Mouse (Mus musculus): ENCODE measurements around the gene Mon1a. TPM values are rescaled to one million over a fixed set of nuclear protein-coding genes. Genes with fewer than 3 reads are reported as not detected.

The Mon1a gene
- polyA plus RNA-seq, 1 experiment = 12.9 TPM

- no peak overlapping the region for H3K27ac ChIP-seq (ENCODE audit: control insufficient read depth, insufficient read depth, low read depth, low read length, poor library complexity)
- no peaks in the 10 kb centered on the region; the same call in 1 of the 2 replicates for H3K4me1 ChIP-seq (ENCODE audit: control insufficient read depth, insufficient read depth, low read length)
- TF ChIP-seq POLR2A (IDR thresholded peaks at IDR 0.05; ENCODE audit: borderline replicate concordance, control insufficient read depth, low read depth, low read length) (no peak), CTCF (IDR thresholded peaks at IDR 0.05; ENCODE audit: control insufficient read depth, insufficient read depth, low read length) (no peak)
- no peak overlapping the region for H3K4me3 ChIP-seq (replicated peaks; ENCODE audit: control insufficient read depth, low read depth, low read length)
- WGBS = 58% methylated on average over 17 of the region's 17 CpGs
These were observed 13.6 kb downstream of the Mon1a start for GRCm38 (mm10) chr9:107901627-107901914.

GRCm38 (mm10) chr9:107904726-107905125 lies 16.8 kb downstream of the Mon1a start:
- no peaks in the 10 kb centered on the region; the same call in 1 of the 2 replicates for H3K4me1 ChIP-seq (ENCODE audit: control insufficient read depth, insufficient read depth, low read length)
- peak; percentile 93 for TF ChIP-seq CTCF (IDR thresholded peaks at IDR 0.05; ENCODE audit: control insufficient read depth, insufficient read depth, low read length)
- no peak for TF ChIP-seq POLR2A (IDR thresholded peaks at IDR 0.05; ENCODE audit: borderline replicate concordance, control insufficient read depth, low read depth, low read length)
- no peak overlapping the region for H3K4me3 ChIP-seq (replicated peaks; ENCODE audit: control insufficient read depth, low read depth, low read length)
- 3% methylated on average over 4 of the region's 4 CpGs for WGBS
- H3K27ac ChIP-seq (ENCODE audit: control insufficient read depth, insufficient read depth, low read depth, low read length, poor library complexity) = no peak overlapping the region

GRCm38 (mm10) chr9:107906252-107906966 lies 18.5 kb downstream of the Mon1a start, which contains the start of gene Mst1r:
Mst1r (plus strand) TSS chr9:107906873.
- no peak for TF ChIP-seq CTCF (IDR thresholded peaks at IDR 0.05; ENCODE audit: control insufficient read depth, insufficient read depth, low read length)
- no peak for TF ChIP-seq POLR2A (IDR thresholded peaks at IDR 0.05; ENCODE audit: borderline replicate concordance, control insufficient read depth, low read depth, low read length)
- H3K4me3 ChIP-seq (replicated peaks; ENCODE audit: control insufficient read depth, low read depth, low read length) = no peak within 1 kb of the TSS
- H3K27ac ChIP-seq (ENCODE audit: control insufficient read depth, insufficient read depth, low read depth, low read length, poor library complexity) = no peak within 1 kb of the TSS
- H3K4me1 ChIP-seq (ENCODE audit: control insufficient read depth, insufficient read depth, low read length) = no peaks in the 10 kb centered on the region; the same call in 1 of the 2 replicates
- WGBS = 36% methylated on average over 19 of the region's 19 CpGs

DNA sequence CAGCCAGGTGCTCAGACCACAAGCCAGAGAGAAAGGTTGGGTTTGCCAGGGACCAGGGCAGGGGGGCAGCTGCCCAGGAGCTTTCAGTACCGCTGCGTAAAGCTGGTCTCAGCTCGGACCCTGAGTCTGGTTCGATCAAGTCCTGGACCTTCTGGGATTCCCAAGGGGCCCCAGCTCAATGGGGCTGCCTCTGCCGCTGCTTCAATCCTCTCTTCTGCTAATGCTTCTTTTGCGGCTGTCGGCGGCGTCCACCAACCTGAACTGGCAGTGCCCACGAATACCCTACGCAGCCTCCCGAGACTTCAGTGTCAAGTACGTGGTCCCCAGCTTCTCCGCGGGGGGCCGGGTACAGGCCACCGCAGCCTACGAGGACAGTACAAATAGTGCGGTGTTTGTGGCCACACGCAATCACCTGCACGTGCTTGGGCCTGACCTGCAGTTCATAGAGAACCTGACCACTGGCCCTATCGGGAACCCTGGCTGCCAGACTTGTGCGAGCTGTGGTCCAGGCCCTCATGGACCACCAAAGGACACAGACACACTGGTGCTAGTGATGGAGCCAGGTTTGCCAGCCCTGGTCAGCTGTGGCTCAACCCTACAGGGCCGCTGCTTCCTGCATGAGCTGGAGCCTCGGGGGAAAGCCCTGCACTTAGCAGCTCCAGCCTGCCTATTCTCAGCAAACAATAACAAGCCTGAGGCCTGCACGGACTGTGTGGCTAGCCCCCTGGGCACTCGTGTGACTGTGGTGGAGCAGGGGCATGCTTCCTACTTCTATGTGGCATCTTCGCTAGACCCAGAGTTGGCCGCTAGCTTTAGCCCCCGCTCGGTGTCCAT lies 19.2 kb downstream of the Mon1a start:
- H3K27ac ChIP-seq (ENCODE audit: control insufficient read depth, insufficient read depth, low read depth, low read length, poor library complexity) = no peak overlapping the region
- H3K4me3 ChIP-seq (replicated peaks; ENCODE audit: control insufficient read depth, low read depth, low read length) = no peak overlapping the region
- no peaks in the 10 kb centered on the region; the same call in 1 of the 2 replicates for H3K4me1 ChIP-seq (ENCODE audit: control insufficient read depth, insufficient read depth, low read length)
- TF ChIP-seq POLR2A (IDR thresholded peaks at IDR 0.05; ENCODE audit: borderline replicate concordance, control insufficient read depth, low read depth, low read length) (no peak), CTCF (IDR thresholded peaks at IDR 0.05; ENCODE audit: control insufficient read depth, insufficient read depth, low read length) (no peak)
- WGBS = 76% methylated on average over 31 of the region's 31 CpGs

DNA sequence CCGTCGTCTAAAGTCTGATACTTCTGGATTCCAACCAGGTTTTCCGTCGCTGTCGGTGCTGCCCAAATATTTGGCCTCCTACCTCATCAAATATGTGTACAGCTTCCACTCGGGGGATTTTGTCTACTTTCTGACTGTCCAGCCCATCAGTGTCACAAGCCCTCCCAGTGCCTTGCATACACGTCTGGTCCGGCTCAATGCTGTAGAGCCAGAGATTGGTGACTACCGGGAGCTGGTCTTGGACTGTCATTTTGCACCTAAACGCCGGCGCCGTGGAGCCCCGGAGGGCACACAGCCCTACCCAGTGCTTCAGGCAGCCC lies 19.8 kb downstream of the Mon1a start:
- no peak overlapping the region for H3K4me3 ChIP-seq (replicated peaks; ENCODE audit: control insufficient read depth, low read depth, low read length)
- no peak overlapping the region for H3K27ac ChIP-seq (ENCODE audit: control insufficient read depth, insufficient read depth, low read depth, low read length, poor library complexity)
- H3K4me1 ChIP-seq (ENCODE audit: control insufficient read depth, insufficient read depth, low read length) = no peaks in the 10 kb centered on the region; the same call in 1 of the 2 replicates
- 87% methylated on average over 14 of the region's 14 CpGs for WGBS
- no peak for TF ChIP-seq POLR2A (IDR thresholded peaks at IDR 0.05; ENCODE audit: borderline replicate concordance, control insufficient read depth, low read depth, low read length)
- no peak for TF ChIP-seq CTCF (IDR thresholded peaks at IDR 0.05; ENCODE audit: control insufficient read depth, insufficient read depth, low read length)

- no peak overlapping the region for H3K4me3 ChIP-seq (replicated peaks; ENCODE audit: control insufficient read depth, low read depth, low read length)
- TF ChIP-seq CTCF (IDR thresholded peaks at IDR 0.05; ENCODE audit: control insufficient read depth, insufficient read depth, low read length) (no peak), POLR2A (IDR thresholded peaks at IDR 0.05; ENCODE audit: borderline replicate concordance, control insufficient read depth, low read depth, low read length) (no peak)
- H3K27ac ChIP-seq (ENCODE audit: control insufficient read depth, insufficient read depth, low read depth, low read length, poor library complexity) = no peak overlapping the region
These were observed 20.6 kb downstream of the Mon1a start for GRCm38 (mm10) chr9:107908410-107909158.

DNA sequence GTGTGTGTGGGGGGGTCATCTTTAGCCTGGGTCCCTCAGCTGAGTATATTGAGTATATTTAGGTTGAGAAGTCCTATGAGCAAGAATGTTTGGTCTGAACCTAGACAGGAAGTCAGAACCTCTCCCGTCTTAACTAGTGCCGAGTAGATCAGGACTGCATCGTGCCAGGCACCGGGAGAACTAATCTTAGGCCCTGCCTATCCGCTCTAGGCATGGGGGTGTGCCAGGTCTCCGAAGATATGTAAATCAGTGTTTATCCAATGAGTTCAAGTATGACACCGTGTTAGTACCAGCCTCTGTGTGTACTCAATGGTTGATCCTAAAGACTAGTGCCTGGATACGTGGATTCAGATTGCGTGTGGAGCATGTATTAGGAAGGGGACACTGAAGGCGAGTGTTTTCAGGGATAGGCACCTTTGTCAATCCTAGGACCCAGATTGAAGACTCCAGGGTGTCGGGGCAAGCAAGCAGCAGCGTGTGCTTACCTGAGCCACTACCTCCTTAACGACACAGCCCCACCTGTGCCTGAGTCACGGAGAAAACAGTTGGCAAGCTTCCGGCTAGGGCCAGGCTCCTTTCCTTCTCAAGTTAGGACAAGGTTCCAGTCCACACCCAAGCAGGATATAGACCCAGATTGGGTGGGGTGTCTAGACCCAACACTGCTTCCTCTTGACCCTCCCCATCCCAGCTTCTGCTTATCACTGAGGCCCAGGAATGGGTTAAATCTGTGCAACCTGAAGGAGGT lies 22.2 kb downstream of the Mon1a start:
- TF ChIP-seq CTCF (IDR thresholded peaks at IDR 0.05; ENCODE audit: control insufficient read depth, insufficient read depth, low read length) (no peak), POLR2A (IDR thresholded peaks at IDR 0.05; ENCODE audit: borderline replicate concordance, control insufficient read depth, low read depth, low read length) (no peak)
- no peaks in the 10 kb centered on the region; the same call in 1 of the 2 replicates for H3K4me1 ChIP-seq (ENCODE audit: control insufficient read depth, insufficient read depth, low read length)
- 83% methylated on average over 15 of the region's 15 CpGs for WGBS
- H3K4me3 ChIP-seq (replicated peaks; ENCODE audit: control insufficient read depth, low read depth, low read length) = no peak overlapping the region
- H3K27ac ChIP-seq (ENCODE audit: control insufficient read depth, insufficient read depth, low read depth, low read length, poor library complexity) = no peak overlapping the region

More at GRCm38 (mm10) chr9:107908410-107909158, 20.6 kb downstream of the Mon1a start:
- WGBS = 42% methylated on average over 18 of the region's 18 CpGs
- H3K4me1 ChIP-seq (ENCODE audit: control insufficient read depth, insufficient read depth, low read length) = no peaks in the 10 kb centered on the region; the same call in 1 of the 2 replicates
